Mouse (Mus musculus) gastrocnemius, postnatal 4 days (tissue): Measurements from ENCODE around the gene Prss2. TPM values are rescaled to one million over a fixed set of nuclear protein-coding genes. Genes with fewer than 3 reads are reported as not detected.
"Not testable (repeated sequence)": the region's sequence is repeated elsewhere in the genome, so short reads cannot be mapped to it uniquely, and the experiment has no call there.

Experiments used
- DNase-seq, 2 experiments: peaks; one replicate each; pipeline ENCODE4 v3.0.0; 2021 to 2022; ENCODE audit warnings: low spot score in 2 of 2, mixed read lengths in 2 of 2
- long read RNA-seq, 2 experiments: library from polyadenylated mRNA; stranded (forward); transcript quantifications; one replicate each; pipeline ENCODE4 v2.0.0; 2021
- total RNA-seq, 2 experiments: library from RNA; stranded (reverse); gene quantifications; 2 replicates each; pipeline ENCODE4 v1.2.3; 2021

Prss2 gene
- not detected for total RNA-seq
- long read RNA-seq, experiment 1, result 0 reads
- long read RNA-seq, experiment 2, result 0 reads

GRCm38 (mm10) chr6:41521487-41521886 lies at the start of gene Prss2:
TSS of gene Prss2 (plus strand) at chr6:41521787.
- DNase-seq, result no peak

GRCm38 (mm10) chr6:41499374-41499773 lies 22.2 kb upstream of the Prss2 start:
- no peak for DNase-seq

- DNase-seq, result no peak
Measured at GRCm38 (mm10) chr6:41504915-41505314, 16.7 kb upstream of the Prss2 start.

- DNase-seq, result no peak
Measured at GRCm38 (mm10) chr6:41505323-41505722, 16.3 kb upstream of the Prss2 start.

- no peak for DNase-seq
Measured at GRCm38 (mm10) chr6:41518017-41518524, 3.5 kb upstream of the Prss2 start.

- no peak for DNase-seq
Measured at GRCm38 (mm10) chr6:41526453-41526852, 4.9 kb downstream of the Prss2 start.

GRCm38 (mm10) chr6:41527402-41527801 lies 5.8 kb downstream of the Prss2 start:
- DNase-seq, result no peak

GRCm38 (mm10) chr6:41529987-41530386 lies 8.4 kb downstream of the Prss2 start:
- DNase-seq, result not testable (repeated sequence)

GRCm38 (mm10) chr6:41532181-41532580 lies 10.6 kb downstream of the Prss2 start:
- DNase-seq, result no peak

GRCm38 (mm10) chr6:41532687-41533284 lies 11.2 kb downstream of the Prss2 start:
- DNase-seq, result no peak

- DNase-seq, result no peak
Measured at GRCm38 (mm10) chr6:41537376-41537775, 15.8 kb downstream of the Prss2 start.

GRCm38 (mm10) chr6:41538296-41538695 lies 16.7 kb downstream of the Prss2 start:
- DNase-seq, result not testable (repeated sequence)

- DNase-seq, result no peak
Measured at GRCm38 (mm10) chr6:41540746-41541145, 19.2 kb downstream of the Prss2 start.

GRCm38 (mm10) chr6:41541746-41542145 lies 20.2 kb downstream of the Prss2 start:
- no peak for DNase-seq

- no peak for DNase-seq
Measured at GRCm38 (mm10) chr6:41542983-41543382, 21.4 kb downstream of the Prss2 start.

- DNase-seq, result no peak
Measured at GRCm38 (mm10) chr6:41543411-41544050, 21.9 kb downstream of the Prss2 start.

GRCm38 (mm10) chr6:41544381-41544924 lies 22.9 kb downstream of the Prss2 start:
- DNase-seq, result no peak

GRCm38 (mm10) chr6:41545266-41545665 lies 23.7 kb downstream of the Prss2 start:
- DNase-seq, result no peak

GRCm38 (mm10) chr6:41547056-41547650 lies 25.6 kb downstream of the Prss2 start:
- DNase-seq, result no peak

- no peak for DNase-seq
Measured at GRCm38 (mm10) chr6:41548286-41548685, 26.7 kb downstream of the Prss2 start.

- no peak for DNase-seq
Measured at GRCm38 (mm10) chr6:41553356-41554010, 31.9 kb downstream of the Prss2 start.
